Comparison of ENCODE assay signal across 20 mouse cellular contexts in genomic region chr1:138609176-138609575, GRCm38 (mm10). TPM values are rescaled to one million over a fixed set of nuclear protein-coding genes. Genes with fewer than 3 reads are reported as not detected.
DNase-seq lines count a peak whose midpoint lies in the region; ATAC-seq and TF ChIP-seq lines count a peak whose summit lies in the region.
"Had no signal": no experiment of that assay in that cellular context is flagged by ENCODE, and none has a peak within 500 bp of the region (broad histone marks: within the 10 kb centered on the region; RNA-seq: fewer than 3 reads in every experiment).

No protein-coding gene starts in this region.

- WGBS in heart, embryonic 11.5 days (ENCODE audit: insufficient replicate concordance) = 54% methylated on average over 12 of the region's 12 CpGs
- 59% methylated on average over 12 of the region's 12 CpGs for WGBS in lung, embryonic 16.5 days
- WGBS in heart, embryonic 15.5 days = 41% methylated on average over 12 of the region's 12 CpGs
- 62% methylated on average over 12 of the region's 12 CpGs for WGBS in stomach, postnatal 0 days
- 71% methylated on average over 12 of the region's 12 CpGs for WGBS in cerebellum, adult 2 months

- 0 out of 2 replicates have a peak overlapping the region, but pooled peaks have one; percentile 15 for H3K27ac ChIP-seq in heart, embryonic 11.5 days (ENCODE audit: low read depth, low read length)
- H3K27ac ChIP-seq in lung, embryonic 16.5 days (ENCODE audit: low read length) = no peak overlapping the region
- H3K27ac ChIP-seq in heart, embryonic 15.5 days = peak overlapping the region; percentile 65
- H3K27ac ChIP-seq in stomach, postnatal 0 days (replicated peaks) = no peak overlapping the region
- no peak overlapping the region for H3K27ac ChIP-seq in cerebellum, adult 2 months (ENCODE audit: insufficient read depth, low read length)
- H3K27ac ChIP-seq: limb, embryonic 10.5 days; liver, embryonic 12.5 days; macrophage; midbrain, embryonic 10.5 days had no signal

- peak; percentile 25 for TF ChIP-seq CTCF in stomach, postnatal 0 days (IDR thresholded peaks at IDR 0.05; ENCODE audit: low read depth)
- no peak for TF ChIP-seq CTCF in cerebellum, adult 2 months (IDR thresholded peaks at IDR 0.05; ENCODE audit: borderline replicate concordance, insufficient read depth, low read depth, low read length)

- TF ChIP-seq POLR2A in cerebellum, adult 2 months (IDR thresholded peaks at IDR 0.05; ENCODE audit: borderline replicate concordance, insufficient read depth, low read length) = no peak

- H3K27me3 ChIP-seq in heart, embryonic 11.5 days (ENCODE audit: control insufficient read depth, insufficient read depth, low read length) = no peaks in the 10 kb centered on the region
- no peaks in the 10 kb centered on the region for H3K27me3 ChIP-seq in lung, embryonic 16.5 days (ENCODE audit: control insufficient read depth, insufficient read depth, low read depth, low read length)
- no peaks in the 10 kb centered on the region for H3K27me3 ChIP-seq in heart, embryonic 15.5 days
- H3K27me3 ChIP-seq in stomach, postnatal 0 days (ENCODE audit: control insufficient read depth, insufficient read depth, low read length) = no peaks in the 10 kb centered on the region
- H3K27me3 ChIP-seq in cerebellum, adult 2 months (ENCODE audit: control insufficient read depth, insufficient read depth, low read length) = no peaks in the 10 kb centered on the region
- H3K27me3 ChIP-seq: liver, embryonic 12.5 days had no signal

- H3K4me2 ChIP-seq in heart, embryonic 11.5 days = peak overlapping the region; percentile 38
- H3K4me2 ChIP-seq in lung, embryonic 16.5 days (ENCODE audit: low read depth, low read length) = peak overlapping the region; percentile 35; the same call in 1 of the 2 replicates
- H3K4me2 ChIP-seq in heart, embryonic 15.5 days = peak overlapping the region; percentile 51
- H3K4me2 ChIP-seq in stomach, postnatal 0 days (replicated peaks; ENCODE audit: low read depth) = 0 out of 2 replicates have a peak overlapping the region, but pooled peaks have one; percentile 11
- H3K4me2 ChIP-seq: liver, embryonic 12.5 days had no signal

- DNase-seq in heart, postnatal 4 days = no peak
- no peak for DNase-seq in lung, postnatal 25 days (ENCODE audit: low spot score)
- DNase-seq in stomach, postnatal 0 days (ENCODE audit: low spot score) = peak; percentile 42
- DNase-seq in adipocyte (ENCODE audit: low spot score) = no peak
- DNase-seq in cerebellum, adult 2 months = no peak
- DNase-seq: adrenal gland, postnatal 14 days; B cell, adult 2 months; cerebellum, postnatal 10 days; forebrain, postnatal 0 days; kidney, adult 2 months; kidney, postnatal 10 days; layer of hippocampus, adult 9-11 months; thymus, postnatal 25 days had no signal

- H3K36me3 ChIP-seq in heart, embryonic 11.5 days (ENCODE audit: control insufficient read depth, insufficient read depth, low read length) = no peaks in the 10 kb centered on the region
- no peaks in the 10 kb centered on the region for H3K36me3 ChIP-seq in lung, embryonic 16.5 days (ENCODE audit: control insufficient read depth, insufficient read depth, low read length)
- H3K36me3 ChIP-seq in heart, embryonic 15.5 days = no peaks in the 10 kb centered on the region
- no peaks in the 10 kb centered on the region for H3K36me3 ChIP-seq in stomach, postnatal 0 days (ENCODE audit: control insufficient read depth, insufficient read depth, low read length)
- H3K36me3 ChIP-seq: midbrain, embryonic 10.5 days had no signal

- 0 out of 2 replicates have a peak overlapping the region, but pooled peaks have one; percentile 10 for H3K4me3 ChIP-seq in heart, embryonic 11.5 days (ENCODE audit: low read depth, low read length)
- H3K4me3 ChIP-seq in lung, embryonic 16.5 days (ENCODE audit: low read length) = no peak overlapping the region
- peak overlapping the region; percentile 19 for H3K4me3 ChIP-seq in heart, embryonic 15.5 days
- H3K4me3 ChIP-seq in stomach, postnatal 0 days (ENCODE audit: low read depth, low read length) = no peak overlapping the region
- no peak overlapping the region for H3K4me3 ChIP-seq in cerebellum, adult 2 months (replicated peaks; ENCODE audit: insufficient read depth, low read depth, low read length)
- H3K4me3 ChIP-seq: limb, embryonic 10.5 days; liver, embryonic 12.5 days; midbrain, embryonic 10.5 days had no signal

- H3K9ac ChIP-seq in heart, embryonic 11.5 days (ENCODE audit: low read depth, low read length) = no peak overlapping the region
- no peak overlapping the region for H3K9ac ChIP-seq in lung, embryonic 16.5 days (ENCODE audit: low read length)
- no peak overlapping the region for H3K9ac ChIP-seq in heart, embryonic 15.5 days
- no peak overlapping the region for H3K9ac ChIP-seq in stomach, postnatal 0 days (ENCODE audit: low read length)
- H3K9ac ChIP-seq: forebrain, postnatal 0 days; liver, embryonic 12.5 days had no signal

- H3K9me3 ChIP-seq in heart, embryonic 11.5 days (replicated peaks; ENCODE audit: control insufficient read depth, low read length) = no peaks in the 10 kb centered on the region
- no peaks in the 10 kb centered on the region for H3K9me3 ChIP-seq in lung, embryonic 16.5 days (ENCODE audit: control insufficient read depth, low read length)
- H3K9me3 ChIP-seq in heart, embryonic 15.5 days (replicated peaks) = no peaks in the 10 kb centered on the region
- no peaks in the 10 kb centered on the region for H3K9me3 ChIP-seq in stomach, postnatal 0 days (ENCODE audit: control insufficient read depth, low read length)
- H3K9me3 ChIP-seq: limb, embryonic 10.5 days; liver, embryonic 12.5 days; midbrain, embryonic 10.5 days had no signal

- peaks cover 21% of the 10 kb centered on the region for H3K4me1 ChIP-seq in heart, embryonic 11.5 days (ENCODE audit: control insufficient read depth, insufficient read depth, low read length)
- H3K4me1 ChIP-seq in lung, embryonic 16.5 days (replicated peaks; ENCODE audit: control insufficient read depth, insufficient read depth, low read length) = no peaks in the 10 kb centered on the region
- H3K4me1 ChIP-seq in heart, embryonic 15.5 days (replicated peaks) = peaks cover 30% of the 10 kb centered on the region
- no peaks in the 10 kb centered on the region for H3K4me1 ChIP-seq in stomach, postnatal 0 days (replicated peaks; ENCODE audit: control insufficient read depth, insufficient read depth)
- H3K4me1 ChIP-seq in cerebellum, adult 2 months (ENCODE audit: control insufficient read depth, insufficient read depth, low read length) = no peaks in the 10 kb centered on the region
- H3K4me1 ChIP-seq: limb, embryonic 10.5 days; midbrain, embryonic 10.5 days had no signal

- ATAC-seq in heart, embryonic 11.5 days (replicated peaks; ENCODE audit: insufficient number of reproducible peaks, low FRiP score, low TSS enrichment) = no peak
- peak; percentile 34; the same call in 1 of the 2 replicates for ATAC-seq in lung, embryonic 16.5 days (ENCODE audit: low read depth)
- no peak for ATAC-seq in heart, embryonic 15.5 days (replicated peaks; ENCODE audit: insufficient number of reproducible peaks, insufficient read depth, low FRiP score, low read depth)
- ATAC-seq in stomach, postnatal 0 days (ENCODE audit: low FRiP score, low TSS enrichment) = peak; percentile 64; the same call in 1 of the 2 replicates
- ATAC-seq: forebrain, postnatal 0 days; liver, embryonic 12.5 days had no signal

- TF ChIP-seq EP300 in stomach, postnatal 0 days (optimal IDR thresholded peaks at IDR 0.05) = no peak

RNA-seq across cellular contexts. Expression of gene Nek7, which starts 10.8 kb away (rescaled TPM):
- 47.1 TPM in 2 replicates for polyA plus RNA-seq in heart, embryonic 11.5 days (2014; fragmentation: Nextera tagmentation; extraction: Ambion mirVana)
- 10 to 100 TPM; 50.3 to 52.8 TPM for total RNA-seq in heart, postnatal 4 days (2021)
- polyA plus RNA-seq in lung, embryonic 16.5 days (2015; fragmentation: Nextera tagmentation; extraction: Ambion mirVana) = 34.7 and 35.9 TPM in 2 replicates
- polyA plus RNA-seq in heart, embryonic 15.5 days (2015; fragmentation: Nextera tagmentation; extraction: Ambion mirVana) = 44.4 and 45.7 TPM in 2 replicates
- 35.8 and 40.0 TPM in 2 replicates for polyA plus RNA-seq in stomach, postnatal 0 days (2015; fragmentation: Nextera tagmentation; extraction: Ambion mirVana)
- 18.3 and 21.5 TPM in 2 replicates for polyA plus RNA-seq in cerebellum, adult 2 months (2012; rRNA removed)

Comparison
In these comparisons a context has a peak if more than half of its experiments do, and no peak if none do; other contexts are left out.
1. ATAC-seq: peak in lung, embryonic 16.5 days (single experiment) and stomach, postnatal 0 days (single experiment); none in heart, embryonic 11.5 days (single experiment) and heart, embryonic 15.5 days (single experiment).
2. H3K27ac ChIP-seq: peak in heart, embryonic 11.5 days (single experiment) and heart, embryonic 15.5 days (single experiment); none in lung, embryonic 16.5 days (single experiment), stomach, postnatal 0 days (single experiment) and cerebellum, adult 2 months (single experiment).
3. H3K4me3 ChIP-seq: peak in heart, embryonic 11.5 days (single experiment) and heart, embryonic 15.5 days (single experiment); none in lung, embryonic 16.5 days (single experiment), stomach, postnatal 0 days (single experiment) and cerebellum, adult 2 months (single experiment).
4. Peak in every context shown above with its lines, with median percentiles within 50 percentile points of each other: H3K4me2 ChIP-seq.